Mouse (Mus musculus) stomach, postnatal 0 days (tissue): Measurements from ENCODE around the gene Zfp800.

Experiments
- CTCF ChIP-seq: IDR thresholded peaks from 2 replicates; pipeline ENCODE4 v1.5.1; 2016; ENCODE audit warnings: antibody characterized with exemption, low read depth, mild to moderate bottlenecking, moderate library complexity
- EP300 ChIP-seq: optimal IDR thresholded peaks from 2 replicates; pipeline ENCODE3; 2016; ENCODE audit warnings: antibody characterized with exemption

DNA sequence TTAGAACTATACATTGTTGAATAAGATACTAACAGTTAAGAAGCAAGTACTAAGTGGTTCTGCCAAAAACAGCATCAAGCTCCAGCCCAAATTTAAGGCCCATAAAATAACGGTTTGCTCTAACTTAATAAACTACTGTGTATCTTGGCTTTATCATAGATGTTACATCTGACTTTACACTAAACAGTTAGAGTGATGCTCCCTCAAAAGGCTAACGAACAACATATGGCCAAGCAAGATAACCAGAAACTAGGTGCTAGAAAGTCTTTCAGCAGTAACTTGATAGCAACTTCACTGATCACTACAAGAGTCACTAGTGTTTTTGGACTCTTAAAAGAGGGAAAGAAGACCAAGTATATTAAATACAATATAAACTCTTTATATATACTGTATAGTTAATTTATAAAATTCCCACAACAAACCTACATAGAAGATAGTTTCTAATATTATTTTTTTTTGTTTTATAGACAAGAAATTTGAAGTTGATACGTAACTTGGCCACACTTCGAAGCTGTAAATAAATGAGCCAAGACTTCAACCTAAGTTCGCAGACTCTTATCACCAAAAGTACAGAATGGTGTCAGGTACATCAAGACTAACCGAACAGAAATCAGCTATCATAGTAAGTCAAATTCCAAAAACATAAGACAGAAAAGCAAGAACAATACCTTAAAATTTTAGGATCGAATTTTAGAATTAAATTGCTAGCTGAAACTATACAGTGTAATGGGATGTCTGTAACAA, 165.0 kb downstream of the Zfp800 start:
- TF ChIP-seq EP300 (no peak), CTCF (no peak)
